Mouse (Mus musculus) 3T3-L1 (cell line): ENCODE measurements around the gene Marveld1.

Experiments used
- DNase-seq: peaks from one replicate; pipeline ENCODE4 v3.0.0-alpha.2; 2015; ENCODE audit warnings: low read depth, low spot score

The Marveld1 gene

DNA sequence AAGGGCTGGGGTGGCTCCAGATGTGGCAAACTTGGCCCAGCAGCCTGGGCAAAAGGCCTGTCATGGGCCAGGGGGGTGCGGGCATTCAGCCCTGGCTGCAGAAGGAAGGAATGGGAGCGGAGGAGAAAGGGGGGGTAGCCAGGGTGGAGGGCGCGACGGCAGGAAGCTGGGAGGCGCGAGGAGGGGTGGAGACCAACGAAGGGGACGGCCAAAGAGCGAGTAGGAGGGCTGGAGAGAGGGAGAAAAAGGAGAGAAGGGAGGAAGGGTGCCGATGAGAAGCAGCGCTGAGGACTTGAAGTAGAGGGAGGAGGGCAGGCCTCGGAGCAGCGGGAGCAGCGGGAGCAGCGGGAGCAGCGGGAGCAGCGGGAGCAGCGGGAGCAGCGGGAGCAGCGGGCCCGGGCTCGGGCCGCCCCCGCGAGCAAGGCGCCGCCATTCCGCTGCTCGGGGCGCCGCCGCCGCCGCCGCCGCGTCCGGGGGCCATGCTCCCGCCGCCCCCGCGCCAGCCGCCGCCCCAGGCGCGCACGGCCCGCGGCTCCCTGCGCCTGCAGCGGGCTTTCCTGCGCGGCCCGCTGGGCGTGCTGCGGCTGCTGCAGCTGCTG, at the start of gene Marveld1:
TSS of gene Marveld1 (plus strand) at position 231 of the 599 bp plus-strand sequence.
- DNase-seq, result peak; percentile 88

DNA sequence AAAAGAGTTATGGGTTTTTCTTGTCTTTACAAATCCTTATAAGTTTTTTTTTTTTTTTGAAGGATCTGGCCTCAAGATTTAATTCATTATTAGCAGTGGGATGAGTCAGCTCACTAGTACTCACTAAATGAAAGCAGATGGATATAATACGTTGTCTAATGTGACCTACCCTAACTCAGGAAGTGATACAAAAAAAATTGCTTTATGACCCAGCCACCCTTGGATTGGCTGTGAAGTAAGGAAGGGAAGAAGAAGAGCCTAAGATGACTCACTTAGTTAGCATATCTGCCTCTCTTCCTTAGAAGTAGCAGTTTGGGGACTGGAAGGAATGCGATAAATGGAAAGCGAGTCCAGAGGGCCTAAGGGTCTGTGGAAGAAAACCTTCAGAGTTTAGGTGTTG, 47.8 kb upstream of the Marveld1 start:
- DNase-seq, result peak; percentile 86

DNA sequence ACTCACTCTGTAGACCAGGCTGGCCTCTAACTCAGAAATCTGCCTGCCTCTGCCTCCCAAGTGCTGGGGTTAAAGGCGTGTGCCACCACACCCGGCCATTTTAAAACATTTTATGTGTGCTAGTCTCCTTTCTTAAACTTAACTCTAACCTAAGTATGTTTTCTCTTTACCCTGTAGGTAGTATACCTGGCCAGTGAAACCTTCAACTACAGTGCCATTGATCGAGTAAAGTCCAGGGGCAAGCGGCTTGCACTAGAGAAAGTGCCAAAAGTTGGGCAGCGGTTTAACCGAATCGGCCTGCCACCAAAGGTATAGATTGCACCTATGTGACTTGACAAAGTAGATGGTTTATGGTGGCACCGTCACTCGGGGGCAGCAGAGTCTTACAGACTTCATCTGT, 42.5 kb upstream of the Marveld1 start:
- no peak for DNase-seq

DNA sequence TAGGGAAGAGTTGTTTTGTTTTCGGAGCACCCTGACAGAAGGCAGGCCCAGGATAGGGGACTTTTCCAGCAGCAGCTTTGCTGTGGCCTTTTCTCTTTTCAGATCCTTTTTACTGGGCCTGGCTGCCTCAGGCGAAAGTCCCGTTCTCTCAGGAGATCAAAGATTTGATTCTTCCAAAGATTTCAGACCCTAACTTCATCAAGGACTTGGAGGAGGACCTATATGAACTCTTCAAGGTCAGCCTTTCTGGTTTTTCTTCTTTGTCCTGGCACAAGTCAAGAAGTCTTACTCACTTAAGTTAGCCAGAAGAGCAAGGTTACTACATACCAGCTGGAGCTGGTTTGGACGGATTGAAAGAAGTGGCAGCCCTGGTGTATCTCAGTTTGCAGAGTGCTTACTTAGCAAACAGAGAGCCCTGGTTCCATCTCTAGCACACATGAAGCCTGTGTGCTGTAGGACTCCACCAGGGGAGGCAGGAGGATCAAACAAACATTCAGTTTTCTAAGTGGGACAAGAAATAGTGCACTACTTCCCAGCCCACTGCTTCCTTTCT, 31.3 kb upstream of the Marveld1 start:
- DNase-seq, result no peak

DNA sequence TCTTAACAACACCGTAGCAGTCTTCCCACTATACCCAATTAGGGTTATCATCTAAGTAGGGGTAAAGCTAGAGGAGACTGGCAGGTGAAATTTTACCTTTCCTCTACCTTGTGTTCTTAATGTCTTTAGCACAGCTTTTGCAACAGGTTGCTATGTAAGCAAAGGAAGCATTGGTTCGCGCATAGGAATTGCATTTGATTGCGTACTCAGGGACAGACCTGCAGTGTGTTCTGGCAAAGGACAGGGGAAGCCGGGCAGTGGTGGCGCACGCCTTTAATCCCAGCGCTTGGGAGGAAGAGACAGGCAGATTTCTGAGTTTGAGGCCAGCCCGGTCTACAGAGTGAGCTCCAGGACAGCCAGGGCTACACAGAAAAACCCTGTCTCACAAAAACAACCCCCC, 29.1 kb upstream of the Marveld1 start:
- DNase-seq, result no peak

DNA sequence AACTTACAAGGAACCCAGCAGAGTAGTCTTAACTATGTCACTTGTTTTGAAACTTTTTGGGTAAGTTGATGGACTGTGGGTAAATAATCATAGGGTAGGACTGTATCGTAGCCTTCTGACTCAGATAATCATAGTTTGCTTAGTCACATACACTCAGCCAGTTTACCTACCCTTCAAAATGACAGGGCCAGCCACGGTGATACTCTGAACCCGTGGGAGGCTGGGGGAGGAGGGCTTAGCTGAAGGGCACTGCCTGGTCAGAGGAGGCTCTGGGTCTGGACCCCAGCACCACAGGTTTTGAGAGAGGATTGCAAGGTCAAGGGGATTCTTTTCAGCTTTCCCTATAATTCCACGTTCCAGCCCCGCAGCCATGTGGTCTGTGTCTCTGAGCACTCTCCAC, 28.6 kb upstream of the Marveld1 start:
- no peak for DNase-seq

DNA sequence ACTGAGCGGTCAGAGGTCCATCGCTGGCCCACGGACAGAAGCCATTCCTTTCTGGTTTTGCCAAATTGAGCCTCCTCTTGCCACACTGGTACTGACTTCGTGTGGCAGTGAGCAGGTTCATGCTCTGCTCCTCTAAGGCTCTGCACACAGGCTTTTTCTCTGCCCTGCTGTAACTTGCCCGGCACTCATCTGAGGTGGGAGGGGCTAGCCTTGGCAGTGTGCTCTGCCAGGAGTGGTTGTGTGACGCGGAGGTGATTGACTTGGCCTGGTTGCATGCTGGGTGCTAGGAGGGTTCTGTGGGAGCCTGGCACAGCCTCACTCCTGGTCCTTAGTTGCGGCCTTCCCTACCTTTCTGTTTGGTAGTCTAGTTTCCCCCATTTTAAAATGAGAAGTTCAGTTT, 26.7 kb upstream of the Marveld1 start:
- no peak for DNase-seq

DNA sequence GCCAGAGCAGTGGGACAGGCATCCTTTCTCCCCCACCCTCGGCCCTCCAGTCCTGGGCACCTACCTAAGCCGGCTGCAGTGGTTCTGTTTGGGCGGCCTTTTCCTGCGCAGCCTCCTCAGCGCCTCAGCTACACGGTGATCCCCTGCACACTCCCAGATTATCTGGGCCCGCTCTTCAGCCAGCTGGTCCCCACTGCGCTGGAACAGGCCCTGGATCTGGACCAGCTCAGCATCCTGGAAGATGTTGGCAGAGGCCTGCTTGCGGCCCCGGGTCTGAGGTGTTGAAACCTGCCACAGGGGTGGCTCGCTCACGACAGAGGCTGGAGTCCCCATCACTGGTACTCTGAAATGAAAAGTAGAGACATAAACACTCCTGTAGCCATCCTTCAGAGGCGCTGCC, 22.5 kb upstream of the Marveld1 start:
- DNase-seq, result no peak

DNA sequence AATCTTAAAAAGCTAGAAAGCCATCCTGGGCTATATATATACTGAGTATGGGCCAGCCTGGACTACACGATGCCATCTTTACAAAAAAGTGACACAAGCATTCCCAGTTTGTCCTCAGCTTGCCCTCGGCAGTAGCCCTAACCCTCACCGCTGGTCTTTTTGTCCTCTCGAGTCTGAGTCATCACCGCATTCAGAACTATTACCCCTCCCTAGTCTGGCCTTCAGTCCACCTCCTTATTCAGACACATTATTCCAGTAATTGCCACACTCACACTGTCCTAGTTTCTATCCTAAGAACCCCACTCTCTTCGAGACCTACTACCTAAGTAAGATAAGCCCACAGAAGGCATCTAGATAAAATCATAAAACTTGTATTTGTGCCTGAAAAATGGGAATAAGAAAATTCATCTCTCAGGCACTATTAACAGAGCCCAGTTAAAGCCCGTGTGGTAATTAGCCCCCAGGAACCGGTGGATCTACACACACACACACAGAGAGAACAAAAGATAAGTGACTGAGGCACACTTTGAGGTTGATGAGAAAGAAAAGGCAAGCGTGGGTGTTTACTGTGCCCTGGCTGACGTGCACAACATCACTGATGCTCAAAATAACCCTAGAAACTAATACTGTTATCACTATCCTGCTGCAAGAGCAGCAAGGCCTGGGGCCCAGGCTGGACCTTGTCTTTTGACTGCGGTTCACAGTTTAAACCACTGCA, 21.5 kb upstream of the Marveld1 start:
- DNase-seq, result peak; percentile 66

DNA sequence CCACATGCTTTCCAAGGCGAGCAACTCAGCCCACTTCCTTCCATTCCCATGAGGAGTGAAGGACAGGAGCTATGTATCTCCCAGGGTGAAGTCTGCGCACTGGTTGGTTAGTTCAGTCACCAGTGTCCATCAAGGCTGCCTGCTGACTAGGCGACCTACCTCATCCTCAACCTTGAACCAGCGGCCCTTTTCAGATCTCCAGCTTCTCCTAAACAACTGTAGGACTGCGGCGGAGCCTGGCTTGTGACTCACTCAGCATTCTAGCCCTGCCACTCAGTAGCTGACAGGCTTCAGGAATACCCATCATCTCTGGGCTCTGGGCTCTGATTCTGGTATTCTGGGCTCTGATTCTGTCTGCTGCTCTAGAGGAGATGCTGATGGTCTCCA, 21.0 kb upstream of the Marveld1 start:
- no peak for DNase-seq

DNA sequence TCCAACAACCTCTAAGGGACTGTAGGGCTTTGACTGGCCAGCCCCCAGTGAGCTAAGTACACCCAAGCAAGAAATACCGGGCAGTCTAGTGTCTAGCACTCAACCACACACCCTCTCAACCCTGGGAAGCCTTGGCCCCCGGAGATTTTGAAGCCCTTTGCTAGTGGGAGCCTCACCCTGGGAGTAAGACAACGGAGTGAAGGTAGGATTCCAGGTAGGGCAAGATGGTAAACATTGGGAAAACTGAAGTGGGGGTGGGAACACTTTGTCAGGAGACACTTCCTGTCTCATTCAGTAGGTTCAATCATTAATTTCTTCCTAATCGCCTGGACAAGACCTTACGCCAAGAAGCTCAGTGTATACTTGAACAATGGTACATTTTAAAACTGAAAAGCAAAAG, 20.2 kb upstream of the Marveld1 start:
- DNase-seq, result no peak

DNA sequence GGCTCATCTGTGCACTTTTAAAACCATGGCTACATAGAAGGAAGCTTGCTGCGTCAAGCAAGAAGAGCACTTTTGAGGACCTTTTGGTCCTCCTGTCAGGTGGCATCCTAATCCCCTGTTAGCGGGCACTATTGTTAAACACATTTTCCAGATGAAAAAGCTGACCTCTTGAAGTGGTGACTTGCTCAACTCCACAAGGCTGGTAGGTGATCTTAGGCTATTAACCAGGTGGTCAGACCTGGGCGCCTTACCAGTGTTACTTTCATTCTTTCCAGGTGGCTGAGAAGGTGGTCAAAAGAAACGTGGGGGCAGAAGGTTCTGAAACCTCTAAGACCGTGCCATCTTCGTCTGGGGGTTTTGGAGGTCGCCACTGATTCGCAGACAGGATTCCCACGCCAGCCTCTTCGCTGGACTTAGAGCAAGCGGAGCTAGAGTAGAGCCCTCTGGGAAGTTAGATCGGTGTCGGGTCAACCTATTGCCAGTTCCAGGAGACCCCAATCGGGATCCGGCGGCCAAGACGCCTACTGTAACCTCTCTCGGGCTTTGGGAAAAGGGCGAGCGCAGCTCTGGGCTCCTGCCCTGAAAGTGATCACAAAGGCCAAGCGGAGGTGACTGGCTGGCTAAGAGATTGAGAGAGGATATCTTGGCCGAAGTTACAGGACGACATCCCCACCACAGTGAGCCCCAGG, 19.0 kb upstream of the Marveld1 start:
- DNase-seq, result no peak

DNA sequence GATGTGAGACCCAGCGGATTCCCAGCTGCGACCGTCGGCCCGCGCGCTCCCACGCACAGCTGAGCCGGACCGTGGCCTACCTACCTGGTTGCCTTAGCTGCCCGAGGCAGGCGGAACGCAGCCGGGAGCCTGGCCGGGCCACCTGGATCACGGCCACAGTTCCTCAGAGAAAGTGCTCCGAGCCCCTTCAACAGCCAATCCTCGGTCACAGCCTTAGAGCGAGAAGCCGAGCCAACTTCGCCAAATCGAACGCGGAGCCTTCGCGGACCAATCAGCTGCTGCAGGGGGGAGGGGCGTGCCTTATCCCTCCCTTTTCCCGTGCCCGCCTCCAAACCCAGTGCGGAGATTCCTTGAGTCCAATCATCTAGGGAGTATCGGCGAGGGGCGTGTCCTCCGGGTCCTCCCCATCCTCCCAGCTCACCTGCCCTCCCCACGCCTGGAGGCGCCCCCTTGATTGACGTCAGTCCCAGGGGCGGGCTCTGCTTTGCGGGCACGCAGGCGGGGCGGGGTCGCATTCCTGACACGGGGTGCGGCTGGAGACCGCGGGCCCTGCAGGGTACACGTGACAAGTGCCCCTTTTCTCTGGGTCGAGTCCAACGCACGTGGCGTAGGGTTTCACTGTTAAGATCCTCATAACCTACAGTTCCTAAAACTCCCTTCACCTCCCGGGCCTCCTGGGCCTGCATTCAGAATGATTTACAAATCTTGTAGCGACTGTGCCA, 18.3 kb upstream of the Marveld1 start, which contains the start of gene Avpi1:
TSS of gene Avpi1 (minus strand) at position 273 of the 722 bp plus-strand sequence.
- peak; percentile 100 for DNase-seq

DNA sequence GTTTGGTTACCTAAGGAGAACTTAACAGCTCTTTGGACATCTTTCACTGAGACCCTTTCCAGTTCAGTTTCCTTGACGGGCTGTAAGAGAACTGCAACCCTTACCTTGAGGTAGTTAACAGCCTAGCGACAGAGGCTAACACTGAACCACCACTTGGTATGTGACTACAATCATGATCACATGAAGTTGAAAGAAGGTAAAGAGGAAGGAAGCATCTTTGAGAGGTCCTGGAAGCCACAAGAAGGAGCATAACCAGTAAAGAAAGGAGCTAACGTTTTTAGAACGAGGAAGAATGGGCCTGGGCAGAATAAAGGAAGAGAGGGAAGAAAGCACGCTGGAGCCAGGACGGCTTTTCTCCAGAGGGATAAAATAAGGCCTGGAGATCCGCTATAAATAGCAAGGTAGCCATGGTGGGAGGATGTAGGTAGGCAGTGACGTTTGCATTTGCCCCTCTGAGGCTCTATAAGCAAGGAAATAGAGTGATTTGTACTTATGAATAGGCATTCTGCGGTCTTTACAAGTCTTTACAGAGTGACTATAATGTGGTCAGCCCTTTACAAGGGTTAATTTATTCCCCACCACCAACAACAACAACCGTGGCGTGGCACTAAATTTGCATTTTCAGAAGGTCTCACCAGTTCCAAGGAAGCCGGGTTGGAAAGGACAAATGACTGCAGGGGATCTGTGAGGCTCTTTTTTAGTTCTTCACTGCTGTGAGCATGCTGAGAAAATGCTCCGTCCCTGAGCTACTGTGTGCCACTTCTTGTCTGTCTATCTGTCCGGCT, 17.5 kb upstream of the Marveld1 start:
- DNase-seq, result no peak

DNA sequence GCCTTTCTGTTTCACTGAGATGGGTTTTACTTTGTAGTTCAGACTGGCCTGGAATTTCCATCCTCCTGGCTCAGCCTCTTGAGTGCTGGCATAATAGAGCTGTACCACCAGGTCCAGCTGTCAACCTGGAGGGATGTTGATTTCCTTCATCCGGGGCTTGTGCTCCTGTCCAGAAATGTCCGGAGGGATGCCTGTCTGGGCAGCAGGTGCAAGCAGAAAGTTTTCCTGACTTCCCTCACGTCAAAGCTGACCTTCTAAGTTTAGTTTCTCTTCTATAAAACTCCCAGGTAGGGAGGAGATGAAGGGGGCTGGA, 16.9 kb upstream of the Marveld1 start:
- no peak for DNase-seq

DNA sequence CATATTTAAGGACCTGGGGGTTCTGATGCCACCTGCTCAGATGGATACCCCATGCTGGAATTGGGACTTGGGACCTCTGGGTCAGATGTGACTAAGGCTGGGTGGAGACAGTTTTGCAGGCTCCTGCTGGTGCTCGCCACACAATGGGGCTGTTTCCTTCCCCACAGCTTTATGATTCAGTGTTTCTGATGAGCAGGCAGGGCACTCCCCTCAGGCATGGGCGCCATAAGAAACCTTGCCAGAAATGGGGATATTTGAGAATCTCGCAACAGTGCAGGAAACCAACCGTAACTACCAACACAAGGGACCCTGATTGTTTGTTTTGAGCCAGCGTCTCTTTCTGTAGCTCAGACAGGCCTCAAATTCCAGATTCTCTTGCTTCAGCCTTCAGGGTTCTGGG, 16.1 kb upstream of the Marveld1 start:
- peak; percentile 86 for DNase-seq

DNA sequence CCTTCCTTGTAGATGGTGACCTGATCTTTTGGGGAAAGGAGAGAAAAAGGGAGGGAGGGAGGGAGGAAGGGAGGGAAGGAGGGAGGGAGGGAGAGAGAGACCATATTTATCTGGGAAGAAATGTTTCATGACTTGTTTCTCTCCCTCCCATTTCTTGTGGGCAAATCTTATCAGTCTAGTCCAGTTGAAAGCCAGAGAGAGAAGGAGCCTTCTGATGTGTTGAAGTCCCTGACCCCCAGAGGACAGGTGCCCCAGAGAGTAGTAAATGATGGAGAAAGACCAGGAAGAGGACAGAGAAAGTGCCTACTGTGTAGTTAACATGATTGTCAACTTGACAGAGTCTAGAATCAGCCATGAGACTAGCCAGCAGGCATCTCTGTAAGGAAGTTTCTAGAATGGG, 12.1 kb upstream of the Marveld1 start:
- no peak for DNase-seq

DNA sequence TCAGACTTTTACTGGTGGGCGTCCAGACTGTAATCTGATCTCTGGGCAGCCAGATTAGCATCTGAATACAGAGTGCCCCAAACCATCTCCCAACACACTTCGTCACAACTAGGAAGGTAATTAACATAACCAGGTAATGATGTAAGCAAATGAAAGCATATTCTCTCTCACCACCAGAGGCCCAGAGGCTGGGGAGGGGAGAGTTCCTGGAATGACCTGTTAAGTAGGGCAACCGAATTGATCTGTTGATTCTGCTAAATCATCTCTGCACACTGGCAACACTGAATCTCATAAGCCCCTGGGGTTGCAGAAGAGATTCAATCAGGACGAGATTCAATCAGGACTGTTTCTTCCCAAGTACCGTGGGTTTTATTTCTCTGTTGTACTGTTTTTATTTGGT, 11.1 kb upstream of the Marveld1 start:
- DNase-seq, result no peak

DNA sequence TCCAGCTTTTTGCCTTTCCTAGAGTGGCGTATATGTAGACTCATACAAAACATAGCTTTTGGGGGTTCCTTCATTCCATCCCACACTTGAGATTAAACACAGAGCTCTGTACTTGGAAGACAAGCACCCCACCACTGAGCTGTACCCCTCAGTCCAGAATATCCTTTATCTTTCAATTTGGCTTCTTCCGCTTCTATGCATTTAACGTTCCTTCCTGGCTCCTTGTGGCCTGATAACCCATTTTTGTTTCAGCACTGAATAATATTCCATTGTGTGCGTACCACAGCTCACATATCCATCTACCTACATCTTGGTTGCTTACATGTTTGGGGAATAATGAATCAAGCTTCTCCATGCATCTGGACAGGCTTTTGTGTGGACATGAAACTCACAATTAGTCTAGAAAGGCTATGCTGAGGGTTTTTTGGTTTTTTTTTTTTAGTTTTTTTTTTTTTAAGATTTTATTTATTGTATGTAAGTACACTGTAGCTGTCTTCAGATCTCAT, 10.0 kb upstream of the Marveld1 start:
- no peak for DNase-seq

DNA sequence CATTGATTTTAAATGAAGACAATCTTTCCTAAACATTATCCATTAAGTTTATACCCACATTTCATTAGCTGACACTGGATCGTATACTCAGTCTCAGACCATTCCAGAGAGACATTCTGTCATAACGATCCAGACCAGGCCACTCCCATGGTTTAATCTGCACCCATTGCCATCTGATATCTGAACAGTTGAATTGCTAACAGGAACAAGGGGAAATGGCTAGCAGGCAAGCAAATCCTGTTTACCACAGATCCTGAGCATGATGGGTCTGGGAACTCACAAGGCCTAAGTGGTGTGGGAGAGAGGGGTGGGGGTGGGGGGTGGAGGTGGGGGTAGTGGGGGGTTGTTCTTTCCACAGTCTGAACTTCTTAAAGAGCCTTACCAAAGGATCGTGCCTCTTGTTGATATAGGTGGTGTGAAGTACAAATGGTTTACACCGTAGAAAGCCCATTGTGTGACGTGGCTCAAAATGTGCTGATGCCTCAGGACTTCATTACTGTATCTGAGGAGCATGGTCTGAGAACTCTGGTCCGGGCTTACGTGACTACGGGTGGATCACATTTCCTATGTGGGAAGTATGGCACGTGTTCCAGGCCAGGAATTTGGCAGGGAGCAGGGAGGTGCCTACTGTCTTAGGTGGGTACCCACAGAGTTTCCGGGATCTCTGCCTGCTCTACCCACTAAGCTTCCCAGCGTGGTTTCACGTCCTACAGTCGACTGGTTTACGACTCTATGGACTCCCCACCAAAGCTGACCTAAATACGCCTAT, 8.5 kb upstream of the Marveld1 start:
- DNase-seq, result no peak
